Mouse (Mus musculus) heart, adult 2 months (tissue): ENCODE results near the gene Apol7e. TPM values are rescaled to one million over a fixed set of nuclear protein-coding genes. Genes with fewer than 3 reads are reported as not detected.
"Not testable (repeated sequence)": the region's sequence is repeated elsewhere in the genome, so short reads cannot be mapped to it uniquely, and the experiment has no call there.

Experiments
- DNase-seq, 2 experiments: peaks; one replicate each; pipeline ENCODE4 v3.0.0; 2021
- H3K27ac ChIP-seq: fragments of 200-600 bp; 2 replicates; pipeline ENCODE4 v1.8.1; 2022
- H3K27me3 ChIP-seq: fragments of 200-500 bp; 2 replicates; pipeline ENCODE4 v1.6.1; 2012; ENCODE audit warnings: mild to moderate bottlenecking, low read length, inconsistent platforms, mixed read lengths; ENCODE audit not compliant: control insufficient read depth, insufficient read depth
- H3K36me3 ChIP-seq: fragments of 200-500 bp; 2 replicates; pipeline ENCODE4 v1.6.1; 2012; ENCODE audit warnings: low read length, inconsistent platforms; ENCODE audit not compliant: control insufficient read depth, insufficient read depth
- H3K4me1 ChIP-seq: fragments of 200-500 bp; 2 replicates; pipeline ENCODE4 v1.6.1; 2011; ENCODE audit warnings: low read length; ENCODE audit not compliant: control insufficient read depth, insufficient read depth
- H3K4me3 ChIP-seq: fragments of 200-600 bp; 2 replicates; pipeline ENCODE4 v1.8.1; 2022
- H3K79me2 ChIP-seq: fragments of 200-500 bp; replicated peaks from 2 replicates; pipeline ENCODE4 v1.6.1; 2012; ENCODE audit warnings: mild to moderate bottlenecking, inconsistent platforms, low read length, moderate library complexity, mixed read lengths; ENCODE audit not compliant: control insufficient read depth, insufficient read depth
- H3K9ac ChIP-seq: fragments of 200-500 bp; 2 replicates; pipeline ENCODE4 v1.6.1; 2012; ENCODE audit warnings: low read depth, mild to moderate bottlenecking, control low read depth, inconsistent platforms, low read length, mixed read lengths
- CTCF ChIP-seq: fragments of 200-600 bp; IDR thresholded peaks from 2 replicates; pipeline ENCODE4 v1.8.1; 2022; ENCODE audit warnings: antibody characterized with exemption, mild to moderate bottlenecking, moderate library complexity
- EP300 ChIP-seq: fragments of 200-500 bp; IDR thresholded peaks from 2 replicates; pipeline ENCODE4 v1.6.1; 2011; ENCODE audit warnings: low read depth, low read length, control low read depth; ENCODE audit not compliant: insufficient read depth
- POLR2A ChIP-seq: fragments of 200-500 bp; IDR thresholded peaks from 2 replicates; pipeline ENCODE4 v1.6.1; 2011; ENCODE audit warnings: mild to moderate bottlenecking, low read depth, low read length, control low read depth; ENCODE audit not compliant: insufficient read depth
- WGBS: fragments of 180-500 bp; shearing (Covaris S2); methylation state at CpG from one replicate; pipeline ENCODE4 v1.1.7; 2018; 5-methylcytosine and 5-hydroxymethylcytosine counted together
- intact Hi-C: fragments of 180-260 bp; cut with DNase I; formaldehyde crosslinking; loops from one replicate; pipeline ENCODE4 v1.15.1; 2025
- polyA plus RNA-seq: library from polyadenylated mRNA; depleted of rRNA; stranded (reverse); fragments of >200 nt; gene quantifications from 2 replicates; pipeline ENCODE4 v1.2.3, GENCODE M21; 2012
- total RNA-seq, 2 experiments: library from RNA; stranded (reverse); gene quantifications; 2 replicates each; pipeline ENCODE4 v1.2.3; 2021

The Apol7e gene
- total and polyA plus RNA-seq, 3 experiments = 0.43 to 0.48 TPM; not detected in 1

DNA sequence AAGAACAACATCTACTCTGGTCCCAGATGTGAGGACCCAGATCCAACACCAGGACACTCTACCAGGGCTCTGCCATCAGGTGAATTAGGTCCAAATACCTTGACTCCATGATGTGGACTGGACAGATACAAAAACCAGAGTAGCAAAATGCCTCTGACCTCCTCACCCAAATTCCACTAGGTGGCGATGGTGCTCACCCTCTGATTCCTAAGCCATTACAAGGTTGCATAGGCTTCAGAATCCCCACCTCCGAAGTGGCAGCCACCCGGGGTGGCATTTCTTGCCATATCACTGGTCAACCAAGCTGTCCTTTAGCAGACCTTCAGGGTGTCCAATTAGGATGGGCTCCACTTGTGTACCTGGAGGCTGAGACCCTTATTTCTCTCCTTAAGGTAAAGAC is 28.5 kb downstream of the Apol7e start:
- H3K4me1 ChIP-seq, H3K27me3 ChIP-seq, H3K79me2 ChIP-seq, H3K27ac ChIP-seq, intact Hi-C loops, H3K9ac ChIP-seq, DNase-seq, H3K4me3 ChIP-seq, H3K36me3 ChIP-seq: not testable (repeated sequence)
- TF ChIP-seq CTCF = peak; percentile 56
- WGBS = 2% methylated on average over 3 of the region's 3 CpGs

DNA sequence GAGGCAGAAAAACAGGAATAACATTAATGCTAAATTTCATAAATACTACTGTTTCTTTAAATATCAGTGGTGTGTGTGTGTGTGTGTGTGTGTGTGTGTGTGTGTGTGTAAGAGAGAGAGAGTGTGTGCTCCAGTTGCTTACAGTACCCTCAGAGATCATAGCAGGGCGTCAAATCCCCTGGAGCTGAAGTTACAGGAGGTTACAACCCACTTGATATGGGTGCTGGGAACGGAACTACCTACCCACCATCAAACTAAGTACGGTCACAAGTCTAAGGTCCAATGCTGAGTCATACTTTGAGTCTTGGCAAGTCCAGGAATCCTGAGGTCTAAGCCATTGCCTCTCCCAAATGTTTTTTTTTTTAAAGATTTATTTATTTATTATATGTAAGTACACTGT is 29.1 kb downstream of the Apol7e start:
- 74% methylated on average over 3 of the region's 3 CpGs for WGBS
- H3K4me3 ChIP-seq, H3K4me1 ChIP-seq, H3K79me2 ChIP-seq, H3K36me3 ChIP-seq, H3K27me3 ChIP-seq, DNase-seq, H3K27ac ChIP-seq, H3K9ac ChIP-seq, intact Hi-C loops: not testable (repeated sequence)

DNA sequence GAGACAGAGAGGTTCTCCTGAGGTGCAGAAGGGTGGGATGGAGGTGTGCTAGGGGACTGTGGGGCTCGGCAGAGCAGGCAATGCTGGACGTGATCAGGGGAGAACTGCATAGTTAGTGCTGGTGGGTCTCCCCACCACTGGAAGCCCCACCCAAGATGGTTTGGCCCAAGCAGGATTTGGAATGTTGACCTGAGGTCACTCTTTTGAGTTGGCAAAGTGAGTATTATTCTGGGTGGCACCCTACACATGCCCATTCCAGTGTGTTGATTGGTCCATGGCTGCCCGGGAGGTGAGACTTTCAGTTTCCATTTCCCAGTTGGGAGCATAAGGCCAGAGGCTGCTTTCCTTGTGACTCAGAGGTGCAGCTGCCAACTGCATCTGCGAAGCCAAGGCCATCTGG is 30.1 kb downstream of the Apol7e start, which contains the start of gene Apol9b:
Gene Apol9b, plus strand, starts transcription at position 301 of the 400 bp plus-strand sequence.
- DNase-seq, H3K79me2 ChIP-seq, intact Hi-C loops, H3K27me3 ChIP-seq, H3K36me3 ChIP-seq, H3K4me1 ChIP-seq, H3K9ac ChIP-seq, H3K27ac ChIP-seq, H3K4me3 ChIP-seq: not testable (repeated sequence)
- 38% methylated on average over 2 of the region's 4 CpGs for WGBS

DNA sequence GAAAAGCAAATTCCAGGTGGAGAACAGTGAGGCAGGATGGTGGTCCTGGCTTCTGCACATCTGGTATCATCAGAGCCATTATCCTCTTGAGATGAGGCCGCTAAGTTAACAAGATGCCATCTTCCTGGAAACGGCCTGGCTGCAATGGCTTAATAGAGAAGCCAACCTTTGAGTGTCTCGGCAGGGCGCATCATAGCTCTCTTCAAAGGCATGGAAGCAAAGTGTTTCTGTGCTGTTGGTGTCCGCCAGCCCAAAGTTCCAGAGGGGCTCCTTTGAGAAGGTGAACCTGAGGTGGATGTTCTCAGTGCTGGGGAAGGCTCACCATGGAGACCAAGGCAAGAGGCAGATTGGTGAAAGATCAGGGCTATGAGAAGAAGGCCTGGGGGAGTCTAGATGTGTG is 32.9 kb downstream of the Apol7e start:
- Histone ChIP-seq H3K9ac (no peak overlapping the region), H3K27ac (no peak overlapping the region), H3K4me3 (no peak overlapping the region), H3K36me3 (no peaks in the 10 kb centered on the region), H3K4me1 (no peaks in the 10 kb centered on the region), H3K27me3 (no peaks in the 10 kb centered on the region), H3K79me2 (no peaks in the 10 kb centered on the region)
- DNase-seq = no peak
- 98% methylated on average over 5 of the region's 5 CpGs for WGBS
- intact Hi-C loops = loop anchor here (5.0 kb wide), 1 partner anchor 324 kb away; no protein-coding TSS in a partner anchor
- TF ChIP-seq POLR2A = no peak
- TF ChIP-seq CTCF = no peak
- no peak for TF ChIP-seq EP300

DNA sequence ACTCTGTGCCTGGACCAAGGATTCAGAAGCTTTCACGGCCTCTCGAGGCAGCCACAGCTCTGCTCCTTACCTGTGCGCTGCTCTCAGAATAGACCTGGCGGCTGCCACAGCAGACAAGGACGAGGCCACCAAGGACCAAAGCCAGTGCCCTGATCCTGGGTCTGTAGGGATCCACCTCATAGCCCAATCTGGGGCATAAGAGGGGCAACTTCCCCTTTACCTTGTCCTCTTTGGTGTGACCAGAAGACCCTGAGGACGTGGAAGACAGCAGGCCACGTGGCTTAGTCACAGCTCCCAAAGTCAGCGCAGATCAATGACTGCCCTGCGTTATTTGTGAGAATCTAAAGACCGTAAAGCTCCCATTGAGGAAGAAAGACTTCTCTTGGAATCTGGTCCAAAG is 34.2 kb downstream of the Apol7e start:
- not testable (repeated sequence) for DNase-seq, H3K27ac ChIP-seq, H3K79me2 ChIP-seq, H3K36me3 ChIP-seq, H3K9ac ChIP-seq, H3K4me1 ChIP-seq, H3K4me3 ChIP-seq, H3K27me3 ChIP-seq
- intact Hi-C loops = loop anchor here (5.0 kb wide), 1 partner anchor 326 kb away; no protein-coding TSS in a partner anchor
- WGBS = 81% methylated on average over 10 of the region's 10 CpGs

DNA sequence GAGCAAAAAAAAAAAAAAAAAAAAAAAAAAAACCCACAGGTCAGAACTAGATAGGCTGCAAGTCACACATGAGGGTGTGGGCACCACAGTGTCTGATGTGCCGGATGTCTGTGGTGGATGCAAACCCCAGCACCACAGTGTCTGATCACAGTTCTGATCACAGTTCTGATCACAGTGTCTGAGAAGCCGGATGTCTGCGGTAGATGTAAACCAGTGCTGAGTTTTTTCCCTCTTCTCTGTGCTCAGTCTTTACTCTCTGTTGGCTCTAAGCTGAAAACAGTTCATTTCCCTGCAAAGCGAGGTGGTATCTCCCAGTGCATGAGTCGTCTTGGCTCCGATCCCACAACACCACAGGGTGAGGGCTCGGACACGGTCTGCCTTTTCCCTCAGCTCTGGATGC is 34.7 kb downstream of the Apol7e start:
- H3K27me3 ChIP-seq, H3K36me3 ChIP-seq, H3K4me1 ChIP-seq, H3K79me2 ChIP-seq, H3K27ac ChIP-seq, H3K4me3 ChIP-seq, DNase-seq, H3K9ac ChIP-seq: not testable (repeated sequence)
- WGBS = 31% methylated on average over 8 of the region's 8 CpGs
- intact Hi-C loops = loop anchor here (5.0 kb wide), 1 partner anchor 326 kb away; no protein-coding TSS in a partner anchor

DNA sequence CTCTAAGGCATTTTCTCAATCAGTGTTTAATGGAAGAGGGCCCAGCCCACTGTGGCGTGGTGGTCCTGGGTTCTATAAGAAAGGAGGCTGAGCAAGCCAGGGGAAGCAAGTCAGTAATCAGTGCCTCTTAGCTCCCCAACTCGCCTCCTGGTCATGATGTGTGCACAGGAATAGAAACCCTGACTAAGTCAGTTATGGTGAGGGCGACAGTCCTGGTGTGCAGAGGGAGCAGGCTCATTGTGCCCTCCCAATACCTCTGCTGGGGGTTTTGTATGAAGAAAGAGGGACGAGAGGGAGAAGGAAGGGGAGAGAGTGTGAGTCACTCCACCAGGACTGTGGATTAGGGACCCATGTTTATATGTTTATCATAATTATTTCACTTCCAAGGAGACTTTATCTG is 35.2 kb downstream of the Apol7e start:
- 22% methylated on average over 4 of the region's 4 CpGs for WGBS

More for the DNA sequence above, 35.2 kb downstream of the Apol7e start:
- not testable (repeated sequence) for H3K9ac ChIP-seq, H3K4me1 ChIP-seq, H3K27ac ChIP-seq, H3K79me2 ChIP-seq, H3K27me3 ChIP-seq, H3K36me3 ChIP-seq, DNase-seq, H3K4me3 ChIP-seq
- intact Hi-C loops = loop anchor here (5.0 kb wide), 1 partner anchor 327 kb away; no protein-coding TSS in a partner anchor
